16 mouse cellular contexts compared by ENCODE assay signal in the genomic region with DNA sequence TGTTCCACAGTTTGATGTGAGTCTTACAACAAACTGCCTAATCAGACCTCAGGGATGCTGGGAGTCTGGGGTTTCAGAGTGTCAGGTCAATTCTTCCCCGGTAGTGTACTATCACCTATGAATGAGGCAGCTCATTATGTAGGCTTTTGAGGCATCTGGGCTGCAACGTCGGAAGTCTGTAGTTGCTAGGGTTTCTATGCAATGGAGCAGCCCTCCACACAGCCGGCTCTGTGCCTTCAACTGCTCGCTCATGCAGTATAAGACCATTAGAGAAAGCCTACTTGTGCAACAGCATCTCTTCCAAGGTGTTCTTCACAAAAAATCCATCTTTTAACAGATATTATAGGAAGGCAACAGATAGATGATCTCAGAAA.
DNase-seq lines count a peak whose midpoint lies in the region; ATAC-seq and TF ChIP-seq lines count a peak whose summit lies in the region.
"Had no signal": no experiment of that assay in that cellular context is flagged by ENCODE, and none has a peak within 500 bp of the region (broad histone marks: within the 10 kb centered on the region; RNA-seq: fewer than 3 reads in every experiment).

No protein-coding gene starts in this region.

- peak; percentile 30; the same call in 1 of the 2 replicates for ATAC-seq in forebrain, embryonic 12.5 days (ENCODE audit: low FRiP score)
- ATAC-seq in forebrain, embryonic 16.5 days, result peak; percentile 54; the same call in 1 of the 2 replicates
- peak; percentile 60; the same call in 1 of the 2 replicates for ATAC-seq in midbrain, embryonic 15.5 days (replicated peaks)
- ATAC-seq in megakaryocyte-erythroid progenitor cell, adult 5-6 weeks (replicated peaks; ENCODE audit: low FRiP score, low TSS enrichment, poor library complexity, severe bottlenecking), result no peak

- peak in 1 of 2 experiments; percentile 4 for DNase-seq in layer of hippocampus, adult 2 months (ENCODE audit: low spot score in 2 of 2)
- no peak for DNase-seq in layer of hippocampus, postnatal 25 days (ENCODE audit: extremely low spot score in 1 of 2, low spot score in 1 of 2)
- no peak for DNase-seq in urinary bladder, adult 2 months (ENCODE audit: low spot score)
- DNase-seq: adrenal gland, postnatal 25 days; cerebellum, adult 8-10 months; gastrocnemius, postnatal 14 days; kidney, adult 9 months; kidney, postnatal 4 days; liver, embryonic 13.5 days had no signal

- no peak overlapping the region for H3K9ac ChIP-seq in forebrain, embryonic 12.5 days
- H3K9ac ChIP-seq in forebrain, embryonic 16.5 days (replicated peaks; ENCODE audit: low read depth, low read length), result no peak overlapping the region
- no peak overlapping the region for H3K9ac ChIP-seq in midbrain, embryonic 15.5 days
- H3K9ac ChIP-seq: limb, embryonic 12.5 days; liver, embryonic 13.5 days; lung, embryonic 15.5 days had no signal

- H3K27ac ChIP-seq in layer of hippocampus, adult 2 months, result peak overlapping the region; percentile 82
- no peak overlapping the region; the same call in 1 of the 2 replicates for H3K27ac ChIP-seq in forebrain, embryonic 12.5 days
- peak overlapping the region; percentile 54 for H3K27ac ChIP-seq in forebrain, embryonic 16.5 days (ENCODE audit: low read length)
- H3K27ac ChIP-seq in midbrain, embryonic 15.5 days, result peak overlapping the region; percentile 66; the same call in 1 of the 2 replicates
- H3K27ac ChIP-seq: left cerebral cortex, adult 2 months; limb, embryonic 12.5 days; liver, embryonic 13.5 days; lung, embryonic 15.5 days had no signal

- whole genome bisulfite sequencing in forebrain, embryonic 12.5 days, result 22% methylated on average over 5 of the region's 5 CpGs
- WGBS in forebrain, embryonic 16.5 days, result 15% methylated on average over 5 of the region's 5 CpGs
- WGBS in midbrain, embryonic 15.5 days, result 16% methylated on average over 5 of the region's 5 CpGs

- no peaks in the 10 kb centered on the region for H3K36me3 ChIP-seq in forebrain, embryonic 12.5 days (replicated peaks)
- H3K36me3 ChIP-seq in forebrain, embryonic 16.5 days (ENCODE audit: control insufficient read depth, insufficient read depth), result no peaks in the 10 kb centered on the region
- no peaks in the 10 kb centered on the region for H3K36me3 ChIP-seq in midbrain, embryonic 15.5 days (replicated peaks)
- H3K36me3 ChIP-seq: limb, embryonic 12.5 days; liver, embryonic 13.5 days; lung, embryonic 15.5 days had no signal

- no peak for TF ChIP-seq CTCF in layer of hippocampus, adult 2 months (conservative IDR thresholded peaks at IDR 0.05)

- H3K4me3 ChIP-seq in layer of hippocampus, adult 2 months, result no peak overlapping the region
- no peak overlapping the region for H3K4me3 ChIP-seq in forebrain, embryonic 12.5 days (replicated peaks)
- H3K4me3 ChIP-seq in forebrain, embryonic 16.5 days (replicated peaks; ENCODE audit: low read length), result no peak overlapping the region
- no peak overlapping the region for H3K4me3 ChIP-seq in midbrain, embryonic 15.5 days
- H3K4me3 ChIP-seq: left cerebral cortex, adult 2 months; limb, embryonic 12.5 days; liver, embryonic 13.5 days; lung, embryonic 15.5 days had no signal

- H3K4me2 ChIP-seq in forebrain, embryonic 12.5 days, result no peak overlapping the region
- H3K4me2 ChIP-seq in forebrain, embryonic 16.5 days (ENCODE audit: low read length), result no peak overlapping the region
- no peak overlapping the region for H3K4me2 ChIP-seq in midbrain, embryonic 15.5 days
- H3K4me2 ChIP-seq: limb, embryonic 12.5 days; liver, embryonic 13.5 days; lung, embryonic 15.5 days had no signal

- peaks cover 16% of the 10 kb centered on the region for H3K4me1 ChIP-seq in forebrain, embryonic 12.5 days
- peaks cover 23% of the 10 kb centered on the region for H3K4me1 ChIP-seq in forebrain, embryonic 16.5 days (replicated peaks; ENCODE audit: control insufficient read depth, insufficient read depth, low read length)
- peaks cover 17% of the 10 kb centered on the region for H3K4me1 ChIP-seq in midbrain, embryonic 15.5 days
- H3K4me1 ChIP-seq: limb, embryonic 12.5 days; lung, embryonic 15.5 days had no signal

- no peaks in the 10 kb centered on the region for H3K27me3 ChIP-seq in forebrain, embryonic 12.5 days
- H3K27me3 ChIP-seq in forebrain, embryonic 16.5 days (replicated peaks; ENCODE audit: control insufficient read depth, insufficient read depth, low read length), result no peaks in the 10 kb centered on the region
- H3K27me3 ChIP-seq in midbrain, embryonic 15.5 days (replicated peaks), result no peaks in the 10 kb centered on the region
- H3K27me3 ChIP-seq: limb, embryonic 12.5 days; liver, embryonic 13.5 days; lung, embryonic 15.5 days had no signal

- no peaks in the 10 kb centered on the region for H3K9me3 ChIP-seq in forebrain, embryonic 12.5 days
- no peaks in the 10 kb centered on the region for H3K9me3 ChIP-seq in forebrain, embryonic 16.5 days (ENCODE audit: control insufficient read depth, low read length)
- no peaks in the 10 kb centered on the region for H3K9me3 ChIP-seq in midbrain, embryonic 15.5 days
- H3K9me3 ChIP-seq: limb, embryonic 12.5 days; liver, embryonic 13.5 days; lung, embryonic 15.5 days had no signal
